Mouse (Mus musculus) bone marrow, adult 2 months (tissue): ENCODE measurements around the gene Prps2. TPM values are rescaled to one million over a fixed set of nuclear protein-coding genes. Genes with fewer than 3 reads are reported as not detected.

Experiments used
- H3K27ac ChIP-seq: fragments of 200-500 bp; 2 replicates; pipeline ENCODE4 v1.5.1; 2012; ENCODE audit warnings: low read depth, mild to moderate bottlenecking, control low read depth, inconsistent platforms, low read length; ENCODE audit not compliant: control insufficient read depth, poor library complexity, insufficient read depth
- H3K4me1 ChIP-seq: fragments of 200-500 bp; 2 replicates; pipeline ENCODE4 v1.6.1; 2011; ENCODE audit warnings: low read length; ENCODE audit not compliant: control insufficient read depth, insufficient read depth
- H3K4me3 ChIP-seq: fragments of 200-500 bp; replicated peaks from 2 replicates; pipeline ENCODE3; 2011; ENCODE audit warnings: mild to moderate bottlenecking, low read depth, low read length, control low read depth; ENCODE audit not compliant: control insufficient read depth
- CTCF ChIP-seq: fragments of 200-500 bp; IDR thresholded peaks from 2 replicates; pipeline ENCODE4 v1.5.1; 2011; ENCODE audit warnings: low read length, control low read depth; ENCODE audit not compliant: control insufficient read depth, insufficient read depth
- POLR2A ChIP-seq: fragments of 200-500 bp; IDR thresholded peaks from 2 replicates; pipeline ENCODE4 v1.6.1; 2011; ENCODE audit warnings: low read depth, mild to moderate bottlenecking, control low read depth, low read length, borderline replicate concordance; ENCODE audit not compliant: control insufficient read depth
- WGBS: fragments of 180-500 bp; shearing (Covaris S2); methylation state at CpG from one replicate; pipeline ENCODE4 v1.1.7; 2018; 5-methylcytosine and 5-hydroxymethylcytosine counted together
- polyA plus RNA-seq: library from polyadenylated mRNA; stranded (reverse); fragments of >200 nt; gene quantifications from 2 replicates; pipeline ENCODE4 v1.2.4, GENCODE M21; 2011; ENCODE audit warnings: low replicate concordance; ENCODE audit not compliant: missing spikeins, insufficient read depth, insufficient read length

Prps2 gene
- polyA plus RNA-seq, 1 experiment, result 9.6 TPM

DNA sequence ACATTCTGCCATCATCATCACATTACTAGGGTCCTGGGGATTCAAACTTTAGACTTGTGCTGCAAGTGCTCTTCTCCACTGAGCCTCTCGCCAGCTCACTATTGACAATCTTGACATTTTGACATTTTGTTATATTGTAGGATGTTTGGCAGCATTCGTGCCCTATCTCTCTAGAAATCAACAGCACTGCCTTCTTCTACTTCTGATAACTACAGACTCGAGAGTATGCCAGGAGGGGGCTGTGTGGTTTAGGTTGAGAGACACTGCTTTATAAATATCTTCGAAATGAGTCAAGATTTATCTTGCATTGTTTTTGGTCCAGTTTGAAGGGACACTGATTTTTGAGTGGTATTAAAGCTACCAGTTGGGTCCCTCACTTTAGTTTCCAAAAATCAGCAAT lies 51.6 kb downstream of the Prps2 start:
- Histone ChIP-seq H3K4me1 (no peaks in the 10 kb centered on the region; the same call in 1 of the 2 replicates), H3K4me3 (no peak overlapping the region), H3K27ac (no peak overlapping the region)
- TF ChIP-seq POLR2A (no peak), CTCF (no peak)
- 33% methylated on average over 4 of the region's 4 CpGs for WGBS

DNA sequence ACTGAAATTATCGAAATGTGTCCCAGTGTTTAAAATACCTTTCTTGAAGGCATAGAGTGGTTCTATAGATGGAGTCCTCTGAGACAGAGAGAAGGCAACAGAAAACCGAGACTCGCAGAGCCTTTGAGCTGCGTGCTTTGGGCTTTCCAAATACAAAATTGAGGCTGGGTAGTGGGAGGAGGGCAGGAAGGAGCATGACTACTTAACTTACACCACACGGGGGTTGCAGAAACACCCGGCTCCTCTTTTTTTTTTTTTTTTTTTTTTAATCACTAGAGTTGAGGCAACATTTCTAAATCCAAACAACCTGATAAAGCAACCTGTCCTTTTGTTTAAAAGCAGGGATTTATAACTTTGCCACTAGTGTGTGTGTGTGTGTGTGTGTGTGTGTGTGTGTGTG lies 52.1 kb downstream of the Prps2 start, which contains the start of gene Tlr7:
TSS of gene Tlr7 (minus strand) at position 160 of the 400 bp plus-strand sequence.
- Histone ChIP-seq H3K4me1 (no peaks in the 10 kb centered on the region; the same call in 1 of the 2 replicates), H3K27ac (no peak within 1 kb of the TSS), H3K4me3 (peak within 1 kb of the TSS; percentile 39)
- WGBS, result 21% methylated on average over 6 of the region's 6 CpGs
- TF ChIP-seq CTCF (no peak), POLR2A (no peak)

DNA sequence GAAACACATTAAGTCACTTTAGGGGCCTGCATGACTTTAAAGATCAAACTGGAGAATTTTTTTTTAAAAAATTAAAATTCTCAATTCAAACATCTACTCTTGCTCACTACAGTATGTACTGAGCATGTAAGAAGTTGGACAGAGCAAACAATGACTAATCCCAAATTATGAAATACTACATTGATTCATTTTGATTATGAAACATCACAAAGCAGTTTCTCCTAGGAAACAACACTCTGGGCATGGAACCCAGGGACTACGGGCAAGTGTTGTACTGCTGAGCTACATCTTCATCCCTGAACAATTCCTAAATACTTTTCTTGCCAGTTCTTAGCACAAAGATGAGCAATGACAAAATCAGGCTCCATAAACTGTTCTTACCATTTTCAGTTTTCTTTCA lies 52.9 kb downstream of the Prps2 start:
- no peak overlapping the region for H3K27ac ChIP-seq
- TF ChIP-seq POLR2A (no peak), CTCF (no peak)
- no peaks in the 10 kb centered on the region; the same call in 1 of the 2 replicates for H3K4me1 ChIP-seq
- 34% methylated on average over 1 of the region's 1 CpGs for WGBS
- no peak overlapping the region for H3K4me3 ChIP-seq

DNA sequence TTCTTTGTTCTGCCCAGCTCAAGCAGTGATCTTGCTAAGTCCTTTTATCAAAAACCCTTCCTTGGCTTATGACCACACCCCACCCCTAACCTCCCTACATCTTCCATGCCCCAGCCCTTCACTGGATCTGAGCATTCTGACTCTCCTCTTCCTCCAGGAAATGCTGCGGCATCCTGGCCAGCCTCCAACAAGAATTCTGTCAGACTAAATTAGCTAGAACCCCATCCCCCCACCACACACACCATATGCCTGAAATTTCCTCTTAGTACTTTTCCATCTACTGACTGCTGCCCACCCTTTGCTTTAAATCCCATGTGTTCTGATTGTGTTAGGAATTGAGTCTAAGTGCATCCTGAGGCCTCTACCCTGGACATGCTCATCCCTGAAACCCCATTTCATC lies 53.5 kb downstream of the Prps2 start:
- no peaks in the 10 kb centered on the region; the same call in 1 of the 2 replicates for H3K4me1 ChIP-seq
- 44% methylated on average over 1 of the region's 1 CpGs for WGBS

DNA sequence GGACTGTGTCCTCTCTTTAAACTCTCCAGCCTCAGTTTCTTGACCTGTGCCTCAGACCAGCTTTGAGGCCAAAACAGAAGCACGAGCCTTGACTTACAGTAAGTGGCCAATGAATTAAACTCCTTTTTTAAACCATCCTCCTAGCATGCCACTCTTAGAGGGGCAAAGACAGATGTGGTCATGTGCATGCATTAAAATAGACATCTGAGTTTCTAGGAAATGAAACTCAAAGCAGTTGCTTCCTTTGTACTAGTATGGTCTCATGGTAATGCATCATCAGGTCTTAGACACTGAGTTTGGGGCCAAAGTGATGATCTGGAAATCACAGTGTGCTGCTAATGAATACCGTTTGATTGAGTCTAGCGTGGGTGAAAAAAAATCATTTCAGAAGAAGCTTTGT lies 54.0 kb downstream of the Prps2 start:
- 0 out of 2 replicates have a peak overlapping the region, but pooled peaks have one; percentile 51 for H3K27ac ChIP-seq
- WGBS, result 69% methylated on average over 3 of the region's 3 CpGs

More for the DNA sequence above, 53.5 kb downstream of the Prps2 start:
- TF ChIP-seq CTCF (no peak), POLR2A (no peak)
- H3K27ac ChIP-seq, result peak overlapping the region; percentile 71
- H3K4me3 ChIP-seq, result peak overlapping the region; percentile 34

DNA sequence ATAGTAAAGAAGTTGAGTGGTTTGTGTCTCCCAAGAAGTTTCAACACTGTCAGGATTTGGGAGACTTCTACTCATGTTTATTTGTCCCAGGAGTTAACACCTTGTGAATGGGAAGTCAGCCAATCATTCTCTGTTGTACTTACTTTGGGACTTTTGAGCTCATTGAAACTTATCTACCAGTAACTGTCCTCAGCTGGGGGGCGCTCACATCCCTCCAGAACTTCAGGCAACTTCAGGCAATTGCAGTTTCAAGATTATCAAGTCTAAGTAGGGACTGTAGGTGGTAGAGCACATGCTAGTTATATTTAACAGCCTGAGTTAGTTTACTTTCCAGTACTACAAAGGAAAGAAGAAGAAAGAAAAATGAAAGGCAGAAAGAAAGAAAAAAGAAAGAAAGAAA lies 58.8 kb downstream of the Prps2 start:
- 41% methylated on average over 1 of the region's 1 CpGs for WGBS
- Histone ChIP-seq H3K4me3 (no peak overlapping the region), H3K27ac (no peak overlapping the region), H3K4me1 (no peaks in the 10 kb centered on the region; the same call in 1 of the 2 replicates)
- TF ChIP-seq POLR2A, result no peak

More for the DNA sequence above, 54.0 kb downstream of the Prps2 start:
- TF ChIP-seq CTCF (no peak), POLR2A (no peak)
- Histone ChIP-seq H3K4me1 (no peaks in the 10 kb centered on the region; the same call in 1 of the 2 replicates), H3K4me3 (no peak overlapping the region)

DNA sequence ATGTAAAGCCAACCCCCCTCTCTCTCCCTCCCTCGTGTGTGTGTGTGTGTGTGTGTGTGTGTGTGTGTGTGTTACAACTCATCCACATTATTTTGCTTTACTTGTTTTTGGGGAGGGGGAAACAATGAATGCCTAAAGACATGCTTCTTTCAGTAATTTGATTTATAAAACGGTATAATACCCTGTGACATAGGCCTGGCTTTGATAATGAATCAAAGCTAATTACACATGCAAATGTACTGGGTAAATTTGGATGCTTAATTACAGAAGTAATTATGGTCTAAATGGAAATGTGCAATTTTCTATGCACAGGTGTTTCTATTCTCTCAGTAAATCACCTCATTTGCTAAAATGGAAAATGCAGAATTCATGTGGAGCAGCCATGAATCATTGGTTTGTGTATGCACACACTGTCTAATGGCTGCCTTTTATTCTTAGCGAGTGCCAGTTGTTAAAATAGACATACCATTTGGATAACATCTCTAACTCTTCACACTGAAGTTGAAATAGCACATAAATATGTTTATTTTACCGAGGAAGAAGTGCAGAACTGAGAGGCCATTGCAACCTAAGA lies 61.2 kb downstream of the Prps2 start:
- TF ChIP-seq CTCF (no peak), POLR2A (no peak)
- Histone ChIP-seq H3K27ac (no peak overlapping the region), H3K4me1 (no peaks in the 10 kb centered on the region; the same call in 1 of the 2 replicates), H3K4me3 (no peak overlapping the region)
- whole genome bisulfite sequencing, result 58% methylated on average over 4 of the region's 4 CpGs

DNA sequence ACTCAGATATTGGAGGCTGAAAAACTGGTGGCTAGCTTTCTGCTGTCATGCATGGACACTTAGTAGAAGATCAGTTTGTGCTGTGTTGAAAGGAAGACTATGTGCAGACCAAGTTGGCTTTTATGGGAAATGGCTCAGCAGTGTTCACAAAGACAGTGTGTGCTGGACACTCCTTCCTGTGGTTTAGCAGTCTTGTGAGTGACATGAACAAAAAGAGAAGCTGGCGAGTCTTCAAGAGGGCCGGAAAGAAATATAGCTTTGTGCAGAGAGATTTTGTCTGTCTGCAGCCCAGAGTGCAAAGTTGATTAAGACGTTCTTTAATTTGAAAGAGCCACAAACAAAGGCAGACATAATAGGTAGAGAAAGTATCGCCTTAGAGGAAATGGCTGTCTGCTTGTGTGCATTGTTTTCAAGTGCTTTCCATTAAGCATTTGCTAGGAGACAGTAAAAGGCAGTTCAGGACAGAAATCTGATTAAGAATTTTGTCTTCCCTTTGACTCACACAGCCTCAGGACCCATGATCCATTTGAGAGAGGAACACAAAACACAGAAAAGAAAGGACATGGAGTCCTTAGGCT lies 63.6 kb downstream of the Prps2 start:
- no peak overlapping the region for H3K27ac ChIP-seq
- no peaks in the 10 kb centered on the region; the same call in 1 of the 2 replicates for H3K4me1 ChIP-seq
- H3K4me3 ChIP-seq, result no peak overlapping the region
- TF ChIP-seq CTCF, result no peak
- TF ChIP-seq POLR2A, result no peak
- WGBS, result 19% methylated on average over 4 of the region's 4 CpGs
